ENCODE assay signal across 20 mouse cellular contexts in the genomic region with DNA sequence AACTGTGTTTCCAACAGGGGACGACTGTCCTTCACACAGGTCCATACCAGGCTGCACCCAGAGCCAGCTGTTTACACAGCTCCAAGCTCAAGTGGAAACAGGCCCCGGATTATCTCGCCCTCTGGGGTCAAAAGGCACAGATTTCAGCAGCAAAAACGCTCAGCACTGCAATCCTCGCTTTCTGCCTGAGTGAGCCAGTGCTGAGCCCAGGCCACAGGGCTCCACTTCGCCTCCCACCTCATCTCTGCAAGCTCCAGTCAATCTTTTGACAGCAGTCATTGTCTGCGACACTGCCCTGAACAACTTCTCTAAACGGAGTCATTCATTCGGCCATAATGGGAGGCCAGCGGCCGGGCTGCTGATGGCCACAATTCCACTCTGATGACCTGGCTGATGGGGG. TPM values are rescaled to one million over a fixed set of nuclear protein-coding genes. Genes with fewer than 3 reads are reported as not detected.
DNase-seq lines count a peak whose midpoint lies in the region; ATAC-seq and TF ChIP-seq lines count a peak whose summit lies in the region.
"Had no signal": no experiment of that assay in that cellular context is flagged by ENCODE, and none has a peak within 500 bp of the region (broad histone marks: within the 10 kb centered on the region; RNA-seq: fewer than 3 reads in every experiment).

No protein-coding gene starts in this region.

- intact Hi-C loops in heart, adult 2 months (cut with DNase I) = no loop called here

- no peak for TF ChIP-seq CTCF in hindbrain, postnatal 0 days (IDR thresholded peaks at IDR 0.05; ENCODE audit: low read depth)
- no peak; the same call in 1 of the 2 replicates for TF ChIP-seq CTCF in liver, embryonic 14.5 days (IDR thresholded peaks at IDR 0.05; ENCODE audit: low read depth)
- no peak for TF ChIP-seq CTCF in heart, adult 2 months (IDR thresholded peaks at IDR 0.05)

- no peak for TF ChIP-seq POLR2A in heart, adult 2 months (IDR thresholded peaks at IDR 0.05; ENCODE audit: insufficient read depth, low read depth, low read length)

- no peaks in the 10 kb centered on the region for H3K79me2 ChIP-seq in heart, adult 2 months (replicated peaks; ENCODE audit: control insufficient read depth, insufficient read depth, low read length)

- WGBS in hindbrain, postnatal 0 days = 14% methylated on average over 11 of the region's 11 CpGs
- WGBS in hindbrain, embryonic 13.5 days = 6% methylated on average over 11 of the region's 11 CpGs
- 29% methylated on average over 11 of the region's 11 CpGs for WGBS in liver, embryonic 14.5 days (ENCODE audit: insufficient replicate concordance)
- 33% methylated on average over 11 of the region's 11 CpGs for WGBS in heart, adult 2 months
- 34% methylated on average over 11 of the region's 11 CpGs for WGBS in heart, embryonic 10.5 days

- no peaks in the 10 kb centered on the region for H3K4me1 ChIP-seq in hindbrain, postnatal 0 days (ENCODE audit: insufficient read depth, low read length)
- H3K4me1 ChIP-seq in hindbrain, embryonic 13.5 days (replicated peaks) = peaks cover 16% of the 10 kb centered on the region; the same call in 1 of the 2 replicates
- H3K4me1 ChIP-seq in liver, embryonic 14.5 days (replicated peaks; ENCODE audit: control insufficient read depth in 2 of 2, insufficient read depth in 2 of 2, low read length in 1 of 2) = peaks cover 0 to 10% of the 10 kb centered on the region in 2 experiments; a peak in 2 of 4 replicates
- no peaks in the 10 kb centered on the region for H3K4me1 ChIP-seq in heart, adult 2 months (ENCODE audit: control insufficient read depth, insufficient read depth, low read length)
- H3K4me1 ChIP-seq in heart, embryonic 10.5 days = peaks cover 7% of the 10 kb centered on the region; the same call in 1 of the 2 replicates
- H3K4me1 ChIP-seq: intestine, embryonic 15.5 days had no signal

- no peak for TF ChIP-seq EP300 in liver, embryonic 14.5 days (IDR thresholded peaks at IDR 0.05; ENCODE audit: low read depth)
- TF ChIP-seq EP300 in heart, adult 2 months (IDR thresholded peaks at IDR 0.05; ENCODE audit: insufficient read depth, low read depth, low read length) = no peak

- DNase-seq in hindbrain, postnatal 0 days (ENCODE audit: low spot score) = peak; percentile 16
- DNase-seq in embryo, embryonic 10 days (ENCODE audit: low spot score) = peak; percentile 81
- DNase-seq in kidney, adult 8-10 months = peak; percentile 63 to 64
- DNase-seq in liver, embryonic 14.5 days (ENCODE audit: low read depth in 3 of 3, low spot score in 3 of 3) = peak in 2 of 3 experiments; percentile 29 to 33
- no peak for DNase-seq in heart, adult 2 months
- no peak for DNase-seq in adrenal gland, adult 18-20 months (ENCODE audit: low spot score in 2 of 2)
- DNase-seq in heart, embryonic 10.5 days (ENCODE audit: low spot score) = no peak
- DNase-seq: cerebellum, postnatal 36 days; gastrocnemius, postnatal 14 days; right cerebral cortex, postnatal 25 days had no signal

- no peaks in the 10 kb centered on the region; the same call in 1 of the 2 replicates for H3K27me3 ChIP-seq in hindbrain, postnatal 0 days (ENCODE audit: insufficient read depth, low read length)
- H3K27me3 ChIP-seq in hindbrain, embryonic 13.5 days = peaks cover 56% of the 10 kb centered on the region
- H3K27me3 ChIP-seq in liver, embryonic 14.5 days (ENCODE audit: control insufficient read depth, insufficient read depth, low read length) = no peaks in the 10 kb centered on the region
- no peaks in the 10 kb centered on the region; the same call in 1 of the 2 replicates for H3K27me3 ChIP-seq in heart, adult 2 months (ENCODE audit: control insufficient read depth, insufficient read depth, low read length)
- peaks cover 46% of the 10 kb centered on the region; the same call in 1 of the 2 replicates for H3K27me3 ChIP-seq in heart, embryonic 10.5 days (ENCODE audit: insufficient read depth, poor library complexity, severe bottlenecking)
- H3K27me3 ChIP-seq: intestine, embryonic 15.5 days had no signal

- H3K4me2 ChIP-seq in hindbrain, postnatal 0 days (ENCODE audit: low read depth, low read length) = no peak overlapping the region
- no peak overlapping the region for H3K4me2 ChIP-seq in hindbrain, embryonic 13.5 days
- H3K4me2 ChIP-seq in liver, embryonic 14.5 days (ENCODE audit: low read depth) = no peak overlapping the region
- H3K4me2 ChIP-seq: intestine, embryonic 15.5 days had no signal

- H3K9ac ChIP-seq in hindbrain, postnatal 0 days (replicated peaks; ENCODE audit: low read length) = no peak overlapping the region
- no peak overlapping the region for H3K9ac ChIP-seq in hindbrain, embryonic 13.5 days
- H3K9ac ChIP-seq in liver, embryonic 14.5 days (replicated peaks) = no peak overlapping the region
- H3K9ac ChIP-seq in heart, adult 2 months (ENCODE audit: low read depth, low read length) = no peak overlapping the region
- H3K9ac ChIP-seq: intestine, embryonic 15.5 days had no signal

- ATAC-seq in hindbrain, postnatal 0 days = peak; percentile 55
- ATAC-seq in hindbrain, embryonic 13.5 days (ENCODE audit: low FRiP score) = no peak
- peak; percentile 53; the same call in 1 of the 2 replicates for ATAC-seq in liver, embryonic 14.5 days (ENCODE audit: insufficient read depth)
- ATAC-seq: activated CD4-positive, CD25-positive, alpha-beta regulatory T cell, adult 4 months; forebrain, embryonic 14.5 days; intestine, embryonic 15.5 days had no signal

- no peaks in the 10 kb centered on the region for H3K9me3 ChIP-seq in hindbrain, postnatal 0 days (ENCODE audit: low read length)
- H3K9me3 ChIP-seq in hindbrain, embryonic 13.5 days = no peaks in the 10 kb centered on the region
- H3K9me3 ChIP-seq in liver, embryonic 14.5 days (ENCODE audit: control insufficient read depth, low read length) = no peaks in the 10 kb centered on the region
- H3K9me3 ChIP-seq in heart, embryonic 10.5 days = no peaks in the 10 kb centered on the region
- H3K9me3 ChIP-seq: intestine, embryonic 15.5 days had no signal

- H3K27ac ChIP-seq in hindbrain, postnatal 0 days = no peak overlapping the region
- no peak overlapping the region for H3K27ac ChIP-seq in hindbrain, embryonic 13.5 days
- no peak overlapping the region for H3K27ac ChIP-seq in liver, embryonic 14.5 days
- no peak overlapping the region for H3K27ac ChIP-seq in heart, adult 2 months
- H3K27ac ChIP-seq in heart, embryonic 10.5 days = no peak overlapping the region
- H3K27ac ChIP-seq: intestine, embryonic 15.5 days had no signal

- no peaks in the 10 kb centered on the region for H3K36me3 ChIP-seq in hindbrain, postnatal 0 days (ENCODE audit: insufficient read depth, low read length)
- H3K36me3 ChIP-seq in hindbrain, embryonic 13.5 days = no peaks in the 10 kb centered on the region
- H3K36me3 ChIP-seq in liver, embryonic 14.5 days (replicated peaks; ENCODE audit: control insufficient read depth, insufficient read depth, low read depth) = no peaks in the 10 kb centered on the region
- H3K36me3 ChIP-seq in heart, adult 2 months (ENCODE audit: control insufficient read depth, insufficient read depth, low read length) = no peaks in the 10 kb centered on the region
- no peaks in the 10 kb centered on the region for H3K36me3 ChIP-seq in heart, embryonic 10.5 days
- H3K36me3 ChIP-seq: intestine, embryonic 15.5 days had no signal

- no peak overlapping the region for H3K4me3 ChIP-seq in hindbrain, postnatal 0 days (ENCODE audit: low read length)
- no peak overlapping the region for H3K4me3 ChIP-seq in hindbrain, embryonic 13.5 days
- H3K4me3 ChIP-seq in liver, embryonic 14.5 days (ENCODE audit: insufficient read depth in 1 of 2, low read depth in 2 of 2, low read length in 2 of 2) = no peak overlapping the region
- no peak overlapping the region for H3K4me3 ChIP-seq in heart, adult 2 months
- H3K4me3 ChIP-seq in heart, embryonic 10.5 days = no peak overlapping the region
- H3K4me3 ChIP-seq: intestine, embryonic 15.5 days had no signal

RNA-seq across cellular contexts. Expression of a gene that starts 36.3 kb away (rescaled TPM):
- total RNA-seq in hindbrain, postnatal 0 days (2014; rRNA removed) = not detected in 2 replicates
- polyA plus RNA-seq in hindbrain, postnatal 0 days (2015; fragmentation: Nextera tagmentation; extraction: Ambion mirVana) = not detected in 2 replicates
- 0.54 and 1.5 TPM in 2 replicates for polyA plus RNA-seq in hindbrain, embryonic 13.5 days (2015; fragmentation: Nextera tagmentation; extraction: Ambion mirVana)
- not detected in 2 replicates for polyA plus RNA-seq in liver, embryonic 14.5 days (2012; rRNA removed)
- polyA plus RNA-seq in liver, embryonic 14.5 days (2014; fragmentation: Nextera tagmentation; extraction: Ambion mirVana) = not detected in 2 replicates
- total RNA-seq in heart, adult 2 months (2021) = not detected
- not detected in 2 replicates for polyA plus RNA-seq in heart, adult 2 months (2012; rRNA removed)
- total RNA-seq in adrenal gland, adult 18-20 months (2021) = not detected
- polyA plus RNA-seq in heart, embryonic 10.5 days (2016; fragmentation: Nextera tagmentation; extraction: Ambion mirVana) = 0.30 and 0.41 TPM in 2 replicates
- total RNA-seq: gastrocnemius, postnatal 14 days; left cerebral cortex, adult 18-20 months; megakaryocyte progenitor cell, adult 5-6 weeks; MEL had no signal
- polyA plus RNA-seq: activated CD4-positive, CD25-positive, alpha-beta regulatory T cell, adult 4 months; C2C12; forebrain, embryonic 14.5 days; heart, postnatal 0 days; stomach, embryonic 16.5 days had no signal

Comparison
In these comparisons a context has a peak if more than half of its experiments do, and no peak if none do; other contexts are left out.
1. DNase-seq: peak in hindbrain, postnatal 0 days (single experiment), embryo, embryonic 10 days (single experiment), kidney, adult 8-10 months (2 of 2) and liver, embryonic 14.5 days (2 of 3); none in heart, adult 2 months (0 of 2), adrenal gland, adult 18-20 months (0 of 2) and heart, embryonic 10.5 days (single experiment).